Mouse (Mus musculus): Measurements from ENCODE around the gene Ccdc90b. TPM values are rescaled to one million over a fixed set of nuclear protein-coding genes. Genes with fewer than 3 reads are reported as not detected.

Gene Ccdc90b
- 10 to 100 TPM; 16.9 to 18.9 TPM for total RNA-seq (2021)
- long read RNA-seq, experiment 1, transcript Ccdc90b-201 (9 exons, 1,596 nt), result major isoform, 27 of 35 reads
- long read RNA-seq, experiment 1, partial matches to known transcripts, result 4 of 35 reads
- long read RNA-seq, experiment 1, other reads (novel, unspliced or antisense), result 2 of 35 reads
- long read RNA-seq, experiment 2, transcript Ccdc90b-201 (9 exons, 1,596 nt), result major isoform, 38 of 44 reads
- long read RNA-seq, experiment 2, partial matches to known transcripts, result 1 of 44 reads
- long read RNA-seq, experiment 2, other reads (novel, unspliced or antisense), result 1 of 44 reads

DNA sequence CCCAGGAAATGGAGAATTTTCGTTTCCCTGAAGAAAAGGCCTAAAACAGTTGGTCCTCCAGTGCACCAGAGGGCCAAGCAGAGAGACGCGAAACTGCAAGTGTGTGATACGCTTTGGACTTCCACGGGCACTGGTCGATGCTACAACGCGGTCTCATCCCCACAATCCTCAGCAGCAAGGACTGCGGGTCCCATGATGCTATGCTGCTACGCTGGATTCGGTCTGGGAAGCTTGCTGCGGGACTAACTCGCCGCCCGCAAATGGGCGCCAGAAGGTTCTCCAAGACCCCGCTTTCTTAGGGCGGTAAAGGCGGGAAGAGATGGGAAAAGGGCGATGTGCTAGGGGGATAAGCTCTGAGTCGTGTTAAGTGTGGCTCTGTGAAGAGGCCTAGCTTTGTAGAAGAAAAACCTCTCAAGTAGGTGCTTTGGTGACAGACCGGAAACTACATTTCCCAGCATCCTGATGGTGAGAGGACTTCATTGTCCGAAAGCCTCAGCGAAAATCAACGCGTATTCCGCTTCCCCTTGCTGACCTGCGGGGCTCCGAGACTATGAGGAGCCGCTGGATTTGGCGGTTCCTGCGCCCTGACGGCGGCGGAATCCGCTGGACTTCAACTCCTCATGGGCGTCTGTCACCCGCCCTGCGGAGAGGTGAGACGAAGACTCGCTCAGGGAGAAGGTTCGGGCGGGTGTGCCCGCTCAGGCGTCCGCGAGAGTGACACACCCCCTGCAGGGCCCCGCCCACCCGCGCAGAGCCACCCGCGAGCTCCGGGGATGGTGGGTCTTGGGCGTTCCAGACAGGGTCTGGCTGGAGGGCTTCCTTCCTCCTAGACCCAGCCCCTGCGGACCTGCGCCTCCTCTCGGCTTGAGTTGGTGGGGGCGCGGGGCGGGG is at the start of gene Ccdc90b:
Gene Ccdc90b (plus strand): TSS at position 164 of the 891 bp plus-strand sequence.
- intact Hi-C loops (cut with DNase I), result loop anchor here (5.0 kb wide), 1 partner anchor 181 kb away; the partner anchor contains the start of gene Rab30
- DNase-seq, result peak; percentile 73 to 87

DNA sequence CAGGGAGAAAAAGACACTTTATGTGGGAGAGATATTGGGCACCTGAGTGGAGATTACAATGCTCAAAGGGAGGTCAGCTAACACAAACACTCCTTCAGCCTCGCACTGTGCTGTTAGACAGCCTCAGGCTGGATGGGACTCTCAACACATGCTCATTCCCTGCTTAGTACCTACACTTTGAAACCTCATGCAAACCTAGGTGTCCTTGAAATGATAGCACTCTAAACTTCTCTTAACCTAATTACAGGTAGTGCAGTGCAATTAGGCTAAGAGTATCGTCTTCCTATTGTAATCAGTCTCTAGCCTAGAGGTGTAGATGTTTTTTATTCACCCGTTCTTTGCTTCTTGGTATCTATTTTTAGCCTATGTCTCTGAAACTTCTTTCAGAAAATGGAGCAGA is 40.6 kb upstream of the Ccdc90b start:
- no peak for DNase-seq
- intact Hi-C loops (cut with DNase I), result no loop called here

DNA sequence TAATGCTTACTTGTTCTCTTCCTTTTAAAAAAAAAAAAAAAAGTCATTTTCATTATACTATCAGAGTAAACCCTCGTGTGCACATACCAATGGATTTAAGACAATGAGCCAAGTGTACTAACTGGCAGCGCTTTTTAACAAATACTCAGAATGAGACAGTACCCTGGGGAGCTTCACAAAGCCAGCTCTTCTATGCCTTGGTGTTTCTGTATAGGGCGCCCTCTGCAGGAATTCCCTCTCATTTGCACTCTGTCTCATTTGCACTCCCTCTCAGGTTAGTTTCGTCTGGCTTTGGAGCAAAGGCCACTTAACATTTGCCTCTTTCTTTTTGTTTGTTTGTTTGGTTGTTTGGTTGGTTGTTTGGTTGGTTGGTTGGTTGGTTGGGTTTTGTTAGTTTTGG is 40.1 kb upstream of the Ccdc90b start:
- intact Hi-C loops (cut with DNase I), result no loop called here
- no peak for DNase-seq

DNA sequence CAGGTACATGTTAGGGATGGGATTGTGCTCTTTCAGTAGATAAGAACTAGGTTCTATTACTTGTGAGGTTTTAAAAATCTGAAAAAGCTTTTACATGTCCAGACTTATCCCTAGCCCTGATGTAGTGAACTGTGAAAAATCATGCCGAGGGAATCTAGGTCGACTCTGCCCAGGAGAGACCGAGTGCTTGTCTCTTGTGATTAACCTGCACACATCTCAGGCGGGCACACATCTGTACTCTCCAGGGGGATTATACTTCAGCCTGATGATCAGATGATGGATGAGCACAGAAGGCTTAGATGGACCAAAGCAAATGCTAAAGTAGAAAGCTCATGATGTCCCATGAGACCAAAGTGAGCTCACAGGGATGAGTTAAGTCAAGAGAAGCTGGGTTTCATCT is 31.7 kb upstream of the Ccdc90b start:
- no peak for DNase-seq
- intact Hi-C loops (cut with DNase I), result no loop called here

DNA sequence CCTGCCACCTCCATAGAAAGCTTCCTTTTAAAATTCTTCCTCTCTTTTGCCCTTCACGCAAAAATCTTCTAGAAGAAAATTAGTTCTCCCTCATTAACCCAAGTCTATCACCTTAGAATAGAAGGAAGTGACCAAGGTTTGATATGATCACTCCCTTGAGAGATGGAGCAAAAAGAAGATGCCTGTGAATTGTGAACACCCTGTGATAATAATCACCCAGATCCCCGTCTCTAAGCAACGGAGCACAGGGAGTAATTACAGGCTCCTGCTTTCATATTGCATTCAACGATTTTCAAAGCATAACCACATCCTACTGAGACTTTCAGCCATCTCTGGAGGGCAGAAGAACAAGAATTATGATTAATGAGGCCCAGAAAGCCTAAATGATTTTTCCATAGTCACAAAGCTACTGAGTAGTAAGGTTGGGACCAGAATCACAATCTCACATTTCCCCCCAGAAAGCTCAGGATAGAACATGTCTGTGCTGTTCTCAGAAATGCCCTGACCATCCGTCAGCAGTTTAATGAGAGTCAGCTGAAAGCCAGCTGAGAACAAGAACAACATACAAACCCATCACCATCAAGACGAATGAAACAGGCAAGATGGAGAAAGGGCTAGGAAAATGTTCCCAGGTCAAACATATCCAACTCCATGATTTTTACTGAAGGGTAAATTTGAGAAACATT is 28.5 kb upstream of the Ccdc90b start:
- DNase-seq, result no peak
- intact Hi-C loops (cut with DNase I), result no loop called here

DNA sequence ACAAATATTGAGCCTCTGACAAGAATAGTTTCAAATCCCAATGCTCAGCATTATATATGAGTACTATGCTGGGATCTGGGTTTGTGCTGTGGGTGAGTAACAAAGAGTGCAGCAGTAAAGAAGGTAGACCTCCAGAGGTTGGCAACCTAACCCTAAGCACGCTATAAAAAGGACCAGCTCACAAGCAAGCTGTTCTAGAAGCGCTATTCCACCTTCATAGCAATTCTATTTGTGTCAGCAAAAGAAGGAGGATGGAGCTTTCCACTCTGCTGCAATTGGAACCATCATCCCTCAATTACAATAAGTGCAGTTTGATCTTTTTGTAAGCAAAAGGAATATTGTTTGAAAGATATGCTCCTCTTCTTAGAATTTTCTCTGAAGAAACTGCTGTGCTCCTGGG is 14.2 kb upstream of the Ccdc90b start:
- intact Hi-C loops (cut with DNase I), result loop anchor here (5.0 kb wide), 1 partner anchor 444 kb away; no protein-coding TSS in a partner anchor

DNA sequence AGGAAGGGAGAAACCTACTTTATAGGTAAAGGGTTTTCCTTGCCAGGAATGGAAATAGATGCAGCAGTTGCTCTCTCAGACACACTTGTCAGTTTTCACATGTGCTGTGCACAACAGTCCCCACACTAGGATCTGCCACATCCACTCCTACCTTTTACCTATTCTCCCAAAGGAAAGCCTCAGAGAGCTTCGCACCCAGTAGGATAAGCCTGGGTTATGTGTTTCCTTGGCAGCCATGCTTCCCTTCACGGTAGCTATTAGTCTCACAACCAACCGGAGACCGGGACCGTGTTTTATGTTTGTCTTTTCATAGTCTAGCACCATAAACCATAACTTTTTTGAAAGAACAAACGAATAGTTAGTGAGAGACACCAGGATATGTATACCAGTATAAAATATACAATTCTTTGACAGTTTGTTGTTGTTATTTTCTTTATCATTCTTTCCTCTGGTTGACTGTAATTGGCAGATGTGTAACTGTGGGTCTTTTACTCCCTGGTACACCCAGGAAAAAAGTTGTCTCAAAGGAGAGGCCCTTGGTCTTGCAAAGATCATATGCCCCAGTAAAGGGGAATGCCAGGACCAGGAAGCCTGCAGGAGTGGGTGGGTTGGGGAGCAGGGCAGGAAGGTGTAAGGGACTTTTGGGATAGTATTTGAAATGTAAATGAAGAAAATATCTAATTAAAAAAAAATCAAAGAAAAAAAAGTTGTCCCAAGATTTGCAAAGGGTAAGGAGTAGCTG is 10.5 kb upstream of the Ccdc90b start:
- intact Hi-C loops (cut with DNase I), result no loop called here
- DNase-seq, result no peak

More for the DNA sequence above, 14.2 kb upstream of the Ccdc90b start:
- no peak for DNase-seq

DNA sequence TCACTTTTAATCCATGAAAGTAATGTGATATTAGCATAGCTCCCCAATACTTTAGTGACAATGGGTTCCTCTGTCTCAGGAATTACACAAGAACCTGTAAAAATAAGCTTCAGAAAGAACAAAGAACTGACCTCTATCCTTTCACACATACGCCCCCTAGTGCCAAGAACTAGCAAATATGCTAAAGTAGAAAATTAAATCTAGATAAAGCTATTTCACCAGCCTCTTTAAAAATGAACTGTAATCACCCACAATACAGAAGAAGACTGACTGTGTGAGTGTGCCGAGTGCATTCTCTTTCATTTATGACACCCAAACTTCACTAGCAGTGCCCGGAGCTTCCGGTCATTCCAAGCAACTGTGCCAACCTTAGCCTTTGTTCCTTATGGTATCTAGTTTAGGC is 10.0 kb upstream of the Ccdc90b start:
- no peak for DNase-seq
- intact Hi-C loops (cut with DNase I), result no loop called here

DNA sequence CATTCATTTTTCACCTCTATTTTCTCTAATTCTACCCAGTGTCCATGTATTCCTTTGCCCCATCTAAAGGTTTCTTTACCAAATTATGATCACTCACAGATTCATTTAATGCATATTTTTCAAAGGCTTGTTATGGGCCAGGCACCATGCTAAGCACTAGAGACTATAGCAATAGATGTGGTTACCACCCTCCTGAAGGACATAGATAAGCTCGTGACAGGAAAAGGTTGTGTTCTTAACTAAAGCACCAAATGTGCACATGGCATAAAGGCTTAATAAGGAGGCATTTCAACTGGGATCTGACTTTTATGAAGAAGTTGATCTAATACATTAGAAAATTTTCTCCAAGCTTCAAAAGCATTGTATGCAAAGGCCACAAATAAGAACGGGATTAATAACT is 2.2 kb upstream of the Ccdc90b start:
- intact Hi-C loops (cut with DNase I), result no loop called here
- no peak for DNase-seq

DNA sequence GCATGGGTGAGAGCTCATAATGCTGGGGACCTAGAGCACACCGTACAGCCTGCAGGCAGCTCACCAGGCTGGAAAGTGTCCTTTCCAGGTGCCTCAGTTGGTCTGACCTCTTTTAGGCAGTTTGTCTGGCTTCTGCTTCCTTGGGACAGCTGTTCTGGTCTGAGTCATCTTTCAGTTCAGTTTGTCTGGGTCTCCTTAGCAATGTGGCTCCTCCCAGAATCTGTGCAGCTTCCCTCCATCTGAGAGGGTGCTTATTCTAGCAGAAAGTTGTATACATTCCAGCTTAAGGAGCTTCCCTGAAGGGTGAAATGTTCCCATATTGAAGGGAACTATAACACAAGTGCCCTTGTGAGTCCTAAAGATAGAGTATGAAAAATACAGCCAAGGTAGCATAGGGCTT is 5.8 kb downstream of the Ccdc90b start:
- intact Hi-C loops (cut with DNase I), result no loop called here
- no peak for DNase-seq

DNA sequence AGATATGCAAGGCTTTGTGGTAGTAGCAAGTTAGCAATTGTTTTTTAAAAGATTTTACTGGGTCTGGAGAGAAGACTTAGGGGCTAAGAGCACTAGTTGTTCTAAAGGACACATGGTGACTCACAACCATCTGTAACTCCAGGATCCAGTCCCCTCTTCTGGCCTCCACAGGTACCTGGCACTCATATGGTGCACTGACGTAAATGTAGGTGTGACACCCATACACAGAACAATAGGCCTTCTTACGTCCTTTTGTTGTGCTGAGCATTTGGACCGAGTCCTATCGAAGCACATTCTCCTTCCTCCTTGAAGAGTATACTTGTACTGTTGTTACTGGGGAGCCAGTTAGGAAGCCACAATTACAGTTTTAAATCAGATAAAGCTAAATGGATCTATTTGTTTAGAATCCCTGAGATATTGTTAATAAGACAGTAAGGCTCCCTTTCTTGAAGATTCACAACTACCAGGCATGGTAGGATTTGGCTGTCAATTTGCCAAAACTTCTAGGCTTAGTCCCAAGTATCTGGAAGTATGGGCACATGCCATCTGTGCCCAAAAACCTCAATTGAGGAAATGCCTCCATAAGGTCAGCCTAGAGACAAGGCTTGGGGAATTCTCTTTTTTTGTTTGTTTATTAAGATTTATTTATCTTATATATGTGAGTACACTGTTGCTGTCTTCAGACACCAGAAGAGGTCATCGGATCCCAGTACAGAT is 19.7 kb downstream of the Ccdc90b start:
- no peak for DNase-seq
- intact Hi-C loops (cut with DNase I), result no loop called here

DNA sequence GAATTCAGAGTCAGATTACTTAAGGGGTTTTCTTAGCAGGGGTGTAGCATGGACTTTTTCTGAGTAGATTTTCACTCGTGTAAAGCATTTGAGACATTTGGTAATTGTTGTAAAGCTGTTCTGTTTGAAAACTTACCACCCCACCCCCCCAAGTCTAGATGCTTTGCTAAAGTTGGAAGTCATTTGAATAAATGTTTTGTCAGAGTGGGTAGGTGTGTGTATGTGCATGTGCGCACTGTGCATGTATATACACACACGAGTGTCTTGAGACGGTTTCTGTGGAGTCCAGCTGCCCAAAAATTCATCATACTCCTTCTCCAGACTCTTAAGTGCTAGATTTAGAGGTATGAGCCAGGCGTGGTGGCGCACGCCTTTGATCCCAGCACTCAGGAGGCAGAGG is 22.6 kb downstream of the Ccdc90b start:
- intact Hi-C loops (cut with DNase I), result no loop called here
- DNase-seq, result no peak

DNA sequence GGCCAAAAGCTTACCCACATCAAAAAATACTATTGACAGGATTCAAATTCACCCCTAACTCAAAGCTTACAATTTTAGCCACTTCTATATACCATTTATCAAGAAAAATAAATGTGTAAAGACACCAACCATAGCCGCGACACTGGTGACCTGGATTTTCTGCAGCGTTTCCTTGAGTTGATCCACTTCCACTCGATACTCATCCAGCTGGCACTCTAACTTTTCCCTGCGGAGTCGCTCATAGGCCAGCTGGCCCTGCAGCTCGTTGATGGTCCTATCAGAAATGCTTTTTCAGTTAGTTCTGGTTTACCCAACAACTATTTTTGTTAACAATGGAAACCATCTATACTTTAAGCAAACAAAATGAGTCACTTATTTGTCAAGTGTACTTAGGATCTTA is 29.0 kb downstream of the Ccdc90b start:
- peak in 1 of 2 experiments; percentile 5 for DNase-seq
- intact Hi-C loops (cut with DNase I), result no loop called here

DNA sequence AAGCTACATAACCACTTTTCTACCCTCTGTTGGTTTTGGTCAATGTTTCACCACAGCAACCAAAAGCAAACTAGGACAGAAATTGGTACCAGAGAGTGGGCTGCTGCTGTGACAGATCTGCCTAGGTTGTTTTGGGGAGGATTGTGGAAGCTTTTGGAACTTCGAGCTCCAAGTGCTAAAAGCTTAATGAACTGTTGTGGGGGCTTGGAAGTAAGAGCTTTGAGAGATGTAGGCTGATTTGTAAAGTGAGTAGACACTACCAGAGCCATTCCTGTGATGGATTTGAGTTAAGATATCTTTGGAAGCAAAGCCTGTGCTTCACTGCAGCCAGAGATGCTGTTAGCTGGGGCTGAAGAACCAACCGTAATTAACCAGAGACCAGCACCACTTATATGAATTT is 29.9 kb downstream of the Ccdc90b start:
- intact Hi-C loops (cut with DNase I), result no loop called here
- no peak for DNase-seq

DNA sequence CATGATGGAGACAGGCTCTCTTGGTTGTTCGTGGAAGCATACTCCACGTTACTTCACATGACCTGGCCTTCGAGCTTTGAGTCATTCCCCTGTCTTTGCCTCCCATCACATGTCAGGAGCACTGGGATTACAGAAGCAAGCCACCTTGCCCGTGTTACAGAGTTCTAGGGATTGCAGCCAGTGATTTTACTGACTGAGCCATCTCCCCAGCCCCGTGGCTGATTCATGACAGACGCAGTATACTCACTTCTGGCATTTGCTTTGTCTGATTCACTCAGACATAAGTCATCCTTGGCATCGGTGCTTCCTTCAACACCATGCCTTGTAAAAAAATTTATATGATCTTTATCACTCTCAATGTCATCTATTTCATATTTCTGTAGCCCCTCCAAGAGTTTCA is 44.0 kb downstream of the Ccdc90b start:
- intact Hi-C loops (cut with DNase I), result no loop called here
- no peak for DNase-seq

DNA sequence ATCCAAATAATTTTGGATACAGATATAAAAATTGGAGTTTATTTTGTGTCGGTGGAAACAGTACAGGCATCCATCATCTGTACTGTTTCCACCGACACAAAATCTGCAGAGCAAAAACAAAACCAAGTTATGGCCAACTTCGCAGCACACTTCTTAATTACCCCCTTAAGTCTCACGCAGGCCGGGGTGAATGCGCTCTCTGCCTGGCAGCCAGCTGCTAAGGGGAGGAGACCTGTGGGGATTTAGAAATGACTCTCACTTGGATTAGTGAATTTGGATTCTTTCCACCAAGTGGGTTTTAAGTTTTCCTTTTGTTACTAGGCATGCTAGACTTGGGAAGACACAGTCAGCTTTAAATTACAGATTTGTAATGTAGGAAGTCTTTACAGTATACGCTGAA is 49.9 kb downstream of the Ccdc90b start:
- intact Hi-C loops (cut with DNase I), result no loop called here
- DNase-seq, result no peak

DNA sequence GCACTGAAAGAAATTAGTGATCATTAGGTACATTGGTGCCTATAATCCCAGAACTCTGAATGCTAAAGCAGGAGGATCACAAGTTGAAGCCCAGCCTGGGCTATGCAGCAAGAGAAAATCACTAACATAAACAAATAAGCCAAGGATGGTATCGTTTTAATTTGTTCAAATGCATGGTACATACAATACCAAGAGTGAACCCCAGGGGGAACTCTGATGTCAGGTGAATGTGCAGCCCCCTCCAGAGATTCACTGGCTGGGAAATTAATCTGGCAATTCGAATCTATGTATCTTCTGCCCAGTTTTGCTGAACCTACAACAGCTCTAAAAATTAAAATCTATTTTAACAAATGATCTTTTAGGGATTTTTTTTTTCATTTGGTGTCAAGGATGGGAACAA is 63.5 kb downstream of the Ccdc90b start:
- intact Hi-C loops (cut with DNase I), result no loop called here
- no peak for DNase-seq

DNA sequence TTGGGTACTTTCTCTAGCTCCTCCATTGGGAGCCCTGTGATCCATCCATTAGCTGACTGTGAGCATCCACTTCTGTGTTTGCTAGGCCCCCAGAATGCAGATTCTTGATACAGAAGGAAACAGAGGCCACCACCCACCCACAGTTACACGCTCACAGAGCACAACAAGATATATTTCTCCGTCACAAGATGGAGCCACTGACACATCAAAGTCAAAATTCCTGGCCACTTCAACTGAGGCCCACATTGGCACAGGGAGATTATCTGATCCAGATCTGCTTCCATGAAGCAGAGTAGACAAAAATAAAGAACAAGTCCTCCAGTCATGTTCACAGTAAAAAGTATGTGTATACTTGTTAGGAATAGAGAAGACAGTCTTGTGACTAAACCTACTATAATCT is 69.2 kb downstream of the Ccdc90b start:
- no peak for DNase-seq
- intact Hi-C loops (cut with DNase I), result no loop called here

All from gastrocnemius, postnatal 36 days (tissue).